Mouse (Mus musculus) small intestine, adult 2 months (tissue): Measurements from ENCODE around the gene Fam167b.
A peak's percentile ranks its signal among the peaks of the same experiment; 100 is the strongest.

Experiments
- CTCF ChIP-seq: fragments of 200-500 bp; IDR thresholded peaks from 2 replicates; pipeline ENCODE4 v1.5.1; 2012; ENCODE audit warnings: low read depth, mild to moderate bottlenecking, control low read depth, inconsistent platforms, low read length, moderate library complexity, mixed read lengths; ENCODE audit not compliant: insufficient replicate concordance, insufficient read length; ENCODE audit errors: extremely low read depth
- POLR2A ChIP-seq: fragments of 200-500 bp; IDR thresholded peaks from 2 replicates; pipeline ENCODE4 v1.6.1; 2012; ENCODE audit warnings: low read depth, mild to moderate bottlenecking, control low read depth, inconsistent platforms, low read length, moderate library complexity

GRCm38 (mm10) chr4:129540012-129540411 is 38.3 kb downstream of the Fam167b start:
- no peak for TF ChIP-seq POLR2A
- TF ChIP-seq CTCF, result peak; percentile 52; the same call in 1 of the 2 replicates
